ENCODE assay signal across 20 mouse cellular contexts in the genomic region with DNA sequence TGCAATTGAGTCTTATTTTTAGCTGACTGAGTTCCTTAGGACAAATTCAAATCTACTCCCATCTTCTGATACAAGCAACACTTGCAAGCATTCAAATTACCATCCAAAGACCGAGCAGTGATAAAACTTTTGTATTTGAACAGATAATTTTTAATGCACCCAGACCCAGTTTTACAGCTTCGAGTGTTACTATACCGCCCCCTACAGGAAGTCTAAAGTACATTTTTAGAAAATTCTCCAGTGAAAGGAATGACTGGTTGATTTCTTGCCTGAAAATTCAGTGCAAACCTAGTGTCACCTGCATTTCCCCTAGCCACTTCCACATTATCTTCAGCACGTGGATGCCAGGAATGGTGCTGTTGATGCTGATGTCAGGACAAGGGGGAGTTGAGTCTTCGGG. TPM values are rescaled to one million over a fixed set of nuclear protein-coding genes. Genes with fewer than 3 reads are reported as not detected.
DNase-seq lines count a peak whose midpoint lies in the region; ATAC-seq and TF ChIP-seq lines count a peak whose summit lies in the region.
"Had no signal": no experiment of that assay in that cellular context is flagged by ENCODE, and none has a peak within 500 bp of the region (broad histone marks: within the 10 kb centered on the region; RNA-seq: fewer than 3 reads in every experiment).

No protein-coding gene starts in this region.

- H3K9ac ChIP-seq in liver, postnatal 0 days (replicated peaks) = no peak overlapping the region
- H3K9ac ChIP-seq: forebrain, embryonic 13.5 days; limb, embryonic 13.5 days; stomach, embryonic 15.5 days had no signal

- TF ChIP-seq POLR2A in cerebellum, adult 2 months (IDR thresholded peaks at IDR 0.05; ENCODE audit: borderline replicate concordance, insufficient read depth, low read length) = no peak

- intact Hi-C loops in gastrocnemius, adult 2 months (cut with DNase I) = no loop called here
- intact Hi-C loops in gastrocnemius, postnatal 36 days (cut with DNase I) = no loop called here

- no peak for TF ChIP-seq EP300 in liver, postnatal 0 days (IDR thresholded peaks at IDR 0.05; ENCODE audit: low read depth)

- no peaks in the 10 kb centered on the region for H3K27me3 ChIP-seq in liver, postnatal 0 days (ENCODE audit: insufficient read depth, low read length)
- H3K27me3 ChIP-seq in cerebellum, adult 2 months (ENCODE audit: control insufficient read depth, insufficient read depth, low read length) = no peaks in the 10 kb centered on the region
- H3K27me3 ChIP-seq: forebrain, embryonic 13.5 days; limb, embryonic 13.5 days; stomach, embryonic 15.5 days had no signal

- H3K9me3 ChIP-seq in liver, postnatal 0 days (ENCODE audit: low read length) = no peaks in the 10 kb centered on the region
- H3K9me3 ChIP-seq: forebrain, embryonic 13.5 days; limb, embryonic 13.5 days; stomach, embryonic 15.5 days had no signal

- TF ChIP-seq CTCF in gastrocnemius, adult 2 months (IDR thresholded peaks at IDR 0.05) = peak; percentile 48
- TF ChIP-seq CTCF in liver, postnatal 0 days (IDR thresholded peaks at IDR 0.05; ENCODE audit: low read depth) = peak; percentile 47
- no peak for TF ChIP-seq CTCF in cerebellum, adult 2 months (IDR thresholded peaks at IDR 0.05; ENCODE audit: borderline replicate concordance, insufficient read depth, low read depth, low read length)

- ATAC-seq in liver, postnatal 0 days = no peak
- ATAC-seq: forebrain, embryonic 13.5 days had no signal

- no peak for DNase-seq in gastrocnemius, adult 2 months
- no peak for DNase-seq in gastrocnemius, adult 8-10 months (ENCODE audit: low spot score in 2 of 2)
- no peak for DNase-seq in liver, postnatal 0 days
- no peak for DNase-seq in liver
- peak; percentile 64 for DNase-seq in NIH3T3 (ENCODE audit: low read depth)
- peak; percentile 32 for DNase-seq in retina, embryonic 14.5 days (ENCODE audit: low spot score)
- no peak for DNase-seq in cerebellum, adult 2 months
- DNase-seq in gastrocnemius, postnatal 36 days = no peak
- DNase-seq: adrenal gland, postnatal 36 days; cerebellum, adult 11 months; gastrocnemius, postnatal 25 days; kidney, postnatal 25 days; layer of hippocampus, postnatal 36 days; lung, postnatal 36 days; right cerebral cortex, postnatal 4 days; thymus, postnatal 36 days had no signal

- H3K4me1 ChIP-seq in liver, postnatal 0 days (ENCODE audit: insufficient read depth) = no peaks in the 10 kb centered on the region
- H3K4me1 ChIP-seq in cerebellum, adult 2 months (ENCODE audit: control insufficient read depth, insufficient read depth, low read length) = no peaks in the 10 kb centered on the region
- H3K4me1 ChIP-seq: forebrain, embryonic 13.5 days; limb, embryonic 13.5 days; stomach, embryonic 15.5 days had no signal

- no peak overlapping the region for H3K4me2 ChIP-seq in liver, postnatal 0 days (ENCODE audit: low read depth, low read length)
- H3K4me2 ChIP-seq: forebrain, embryonic 13.5 days; limb, embryonic 13.5 days; stomach, embryonic 15.5 days had no signal

- H3K36me3 ChIP-seq in liver, postnatal 0 days (replicated peaks; ENCODE audit: insufficient read depth, low read length) = no peaks in the 10 kb centered on the region
- H3K36me3 ChIP-seq: limb, embryonic 13.5 days; stomach, embryonic 15.5 days had no signal

- H3K27ac ChIP-seq in gastrocnemius, adult 2 months = no peak overlapping the region
- no peak overlapping the region for H3K27ac ChIP-seq in liver, postnatal 0 days (ENCODE audit: low read depth)
- no peak overlapping the region for H3K27ac ChIP-seq in cerebellum, adult 2 months (ENCODE audit: insufficient read depth, low read length)
- H3K27ac ChIP-seq: forebrain, embryonic 13.5 days; limb, embryonic 13.5 days; stomach, embryonic 15.5 days had no signal

- 28% methylated on average over 5 of the region's 5 CpGs for WGBS in liver, postnatal 0 days (ENCODE audit: insufficient replicate concordance)
- 26% methylated on average over 5 of the region's 5 CpGs for WGBS in cerebellum, adult 2 months

- no peak overlapping the region for H3K4me3 ChIP-seq in gastrocnemius, adult 2 months
- no peak overlapping the region for H3K4me3 ChIP-seq in liver, postnatal 0 days (ENCODE audit: low read depth, low read length)
- H3K4me3 ChIP-seq in cerebellum, adult 2 months (replicated peaks; ENCODE audit: insufficient read depth, low read depth, low read length) = no peak overlapping the region
- H3K4me3 ChIP-seq: forebrain, embryonic 13.5 days; limb, embryonic 13.5 days; stomach, embryonic 15.5 days had no signal

RNA-seq across cellular contexts. Expression of gene Clca1, which starts 28.2 kb away (rescaled TPM):
- total RNA-seq in gastrocnemius, adult 2 months (2021) = not detected
- total RNA-seq in gastrocnemius, adult 8-10 months (2022) = not detected
- not detected in 2 replicates for polyA plus RNA-seq in liver, postnatal 0 days (2015; fragmentation: Nextera tagmentation; extraction: Ambion mirVana)
- not detected in 2 replicates for polyA plus RNA-seq in cerebellum, adult 2 months (2012; rRNA removed)
- not detected for total RNA-seq in gastrocnemius, postnatal 36 days (2021)
- total RNA-seq: adrenal gland, postnatal 36 days; gastrocnemius, postnatal 25 days; layer of hippocampus, postnatal 36 days; neutrophil, adult 5-6 weeks had no signal
- polyA plus RNA-seq: forebrain, embryonic 13.5 days had no signal

RNA-seq across cellular contexts. Expression of gene Clca4a, which starts 29.6 kb away (rescaled TPM):
- not detected for total RNA-seq in gastrocnemius, adult 2 months (2021)
- total RNA-seq in gastrocnemius, adult 8-10 months (2022) = under 1 TPM in 2 of 4 experiments, not detected in 2; 0.08 to 0.18 TPM
- polyA plus RNA-seq in liver, postnatal 0 days (2015; fragmentation: Nextera tagmentation; extraction: Ambion mirVana) = not detected in 2 replicates
- polyA plus RNA-seq in cerebellum, adult 2 months (2012; rRNA removed) = 0.03 TPM in 1 of 2 replicates, not detected in the other
- not detected for total RNA-seq in gastrocnemius, postnatal 36 days (2021)
- total RNA-seq: adrenal gland, postnatal 36 days; gastrocnemius, postnatal 25 days; layer of hippocampus, postnatal 36 days had no signal
- polyA plus RNA-seq: forebrain, embryonic 13.5 days had no signal

Comparison
In these comparisons a context has a peak if more than half of its experiments do, and no peak if none do; other contexts are left out.
1. DNase-seq: peak in NIH3T3 (single experiment) and retina, embryonic 14.5 days (single experiment); none in gastrocnemius, adult 2 months (single experiment), gastrocnemius, adult 8-10 months (0 of 2), liver, postnatal 0 days (single experiment), liver (single experiment), cerebellum, adult 2 months (0 of 2) and gastrocnemius, postnatal 36 days (0 of 2).